Mouse (Mus musculus) intestine, postnatal 0 days (tissue): ENCODE measurements around the gene Ift81. TPM values are rescaled to one million over a fixed set of nuclear protein-coding genes. Genes with fewer than 3 reads are reported as not detected.
"Not testable (repeated sequence)": the region's sequence is repeated elsewhere in the genome, so short reads cannot be mapped to it uniquely, and the experiment has no call there.

Experiments used
- ATAC-seq: fragments of 200-750 bp; cut with Nextera tagmentation; 2 replicates; pipeline ENCODE4 v1.8.0; 2017; ENCODE audit warnings: mild to moderate bottlenecking, moderate TSS enrichment, moderate library complexity
- H3K27ac ChIP-seq: fragments of 300-500 bp; sonication (generic); 2 replicates; pipeline ENCODE4 v1.5.1; 2014; ENCODE audit warnings: mild to moderate bottlenecking, low read depth, low read length, moderate library complexity
- H3K27me3 ChIP-seq: fragments of 300-500 bp; sonication (generic); replicated peaks from 2 replicates; pipeline ENCODE4 v1.6.1; 2014; ENCODE audit warnings: low read length, mixed read lengths; ENCODE audit not compliant: control insufficient read depth, insufficient read depth
- H3K36me3 ChIP-seq: fragments of 300-500 bp; sonication (generic); 2 replicates; pipeline ENCODE4 v1.6.1; 2014; ENCODE audit warnings: mild to moderate bottlenecking, moderate library complexity; ENCODE audit not compliant: control insufficient read depth, insufficient read depth
- H3K4me1 ChIP-seq: fragments of 300-500 bp; sonication (generic); replicated peaks from 2 replicates; pipeline ENCODE4 v1.6.1; 2014; ENCODE audit warnings: antibody characterized with exemption, low read length, mixed read lengths; ENCODE audit not compliant: control insufficient read depth, insufficient read depth
- H3K4me2 ChIP-seq: fragments of 300-500 bp; sonication (generic); replicated peaks from 2 replicates; pipeline ENCODE4 v1.6.1; 2014; ENCODE audit warnings: low read depth, mild to moderate bottlenecking, moderate library complexity
- H3K4me3 ChIP-seq: fragments of 300-500 bp; sonication (generic); 2 replicates; pipeline ENCODE4 v1.5.1; 2014; ENCODE audit warnings: low read depth, low read length
- H3K9ac ChIP-seq: fragments of 300-500 bp; sonication (generic); 2 replicates; pipeline ENCODE4 v1.6.1; 2014; ENCODE audit warnings: mild to moderate bottlenecking, low read depth, low read length
- H3K9me3 ChIP-seq: fragments of 300-500 bp; sonication (generic); 2 replicates; pipeline ENCODE4 v1.6.1; 2016; ENCODE audit warnings: mixed run types; ENCODE audit not compliant: control insufficient read depth
- CTCF ChIP-seq: sonication (generic); IDR thresholded peaks from 2 replicates; pipeline ENCODE4 v1.5.1; 2016; ENCODE audit warnings: low read depth, mild to moderate bottlenecking, control low read depth, antibody characterized with exemption, moderate library complexity
- WGBS: fragments of 180-500 bp; shearing (Covaris S2); extraction: QIAGEN DNeasy Blood & Tissue Kit; methylation state at CpG from one replicate; pipeline ENCODE4 v1.1.7; 2014; 5-methylcytosine and 5-hydroxymethylcytosine counted together
- polyA plus RNA-seq: library from polyadenylated mRNA; unstranded; fragments of >200 nt; fragmentation: Nextera tagmentation; extraction: Ambion mirVana; gene quantifications from 2 replicates; pipeline ENCODE4 v1.2.1, GENCODE M21; 2015

Ift81 gene
- polyA plus RNA-seq, 1 experiment from 2014 or later: 11.7 TPM

DNA sequence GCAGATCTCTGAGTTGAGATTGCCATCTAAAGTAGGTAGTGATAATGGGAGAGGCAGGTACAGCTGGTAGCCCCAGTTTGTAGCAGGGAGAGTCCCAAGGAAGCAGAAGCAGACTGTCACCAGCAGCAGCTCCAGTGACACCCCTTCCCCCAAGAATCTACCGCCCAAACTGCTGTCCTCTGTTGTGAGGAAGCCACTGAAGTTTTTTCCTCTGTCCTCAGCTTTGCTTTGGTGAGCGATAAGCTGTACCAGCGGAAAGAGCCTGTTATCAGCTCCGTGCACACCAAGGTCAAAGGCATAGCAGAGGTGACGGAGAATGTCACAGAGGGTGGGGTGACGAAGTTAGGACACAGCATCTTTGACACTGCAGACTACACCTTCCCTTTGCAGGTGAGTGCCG, 38.2 kb upstream of the Ift81 start:
- no peak overlapping the region for H3K27ac ChIP-seq
- TF ChIP-seq CTCF: no peak
- no peaks in the 10 kb centered on the region for H3K36me3 ChIP-seq
- H3K9ac ChIP-seq: no peak overlapping the region
- 48% methylated on average over 7 of the region's 7 CpGs for WGBS
- no peak overlapping the region for H3K4me3 ChIP-seq
- H3K4me2 ChIP-seq: no peak overlapping the region
- no peaks in the 10 kb centered on the region for H3K4me1 ChIP-seq
- no peaks in the 10 kb centered on the region for H3K9me3 ChIP-seq
- no peak for ATAC-seq
- no peaks in the 10 kb centered on the region for H3K27me3 ChIP-seq

DNA sequence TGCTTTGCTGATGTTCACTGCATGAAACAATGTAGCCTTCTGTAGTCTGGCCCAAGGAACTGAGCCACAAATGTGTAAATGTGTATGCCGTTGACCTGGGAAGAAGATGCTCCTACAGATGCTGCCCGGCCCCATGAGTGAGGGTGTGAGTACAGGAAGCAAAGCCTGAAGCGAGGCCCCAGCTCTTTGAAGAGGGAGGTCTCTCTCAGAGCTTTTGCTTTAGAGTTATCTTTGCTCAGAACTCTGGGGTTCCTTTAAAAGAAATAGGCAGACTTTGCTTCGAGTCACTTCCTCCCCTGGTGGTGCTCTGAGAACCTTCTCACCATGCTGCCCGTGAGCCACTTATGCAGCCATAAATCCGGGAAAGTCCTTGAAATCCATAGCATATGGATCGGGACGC, 35.8 kb upstream of the Ift81 start:
- no peak for TF ChIP-seq CTCF
- Histone ChIP-seq H3K27ac (no peak overlapping the region), H3K4me2 (no peak overlapping the region), H3K36me3 (no peaks in the 10 kb centered on the region), H3K9ac (no peak overlapping the region), H3K4me1 (no peaks in the 10 kb centered on the region), H3K27me3 (no peaks in the 10 kb centered on the region), H3K9me3 (no peaks in the 10 kb centered on the region), H3K4me3 (no peak overlapping the region)
- 89% methylated on average over 8 of the region's 8 CpGs for WGBS
- no peak for ATAC-seq

DNA sequence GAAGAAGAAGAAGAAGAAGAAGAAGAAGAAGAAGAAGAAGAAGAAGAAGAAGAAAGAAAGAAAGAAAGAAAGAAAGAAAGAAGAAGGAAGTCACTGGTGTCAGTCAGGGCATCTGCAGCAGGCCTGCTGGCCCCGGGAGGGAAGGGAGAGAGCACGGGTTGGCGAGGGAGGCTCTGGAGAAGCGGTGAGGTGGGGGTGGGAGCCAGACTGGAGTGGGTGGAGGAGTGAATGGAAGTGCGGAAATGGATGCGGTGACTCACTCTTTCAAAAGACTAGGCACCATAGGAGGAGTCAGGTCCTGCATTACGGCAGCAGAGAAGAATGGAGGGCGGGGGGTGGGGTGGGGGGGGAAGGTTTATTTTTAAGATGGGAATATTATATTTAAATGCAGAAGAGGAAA, 34.9 kb upstream of the Ift81 start:
- Histone ChIP-seq H3K27ac (no peak overlapping the region), H3K4me1 (no peaks in the 10 kb centered on the region), H3K9me3 (no peaks in the 10 kb centered on the region), H3K4me3 (no peak overlapping the region), H3K27me3 (no peaks in the 10 kb centered on the region), H3K9ac (no peak overlapping the region), H3K4me2 (no peak overlapping the region), H3K36me3 (no peaks in the 10 kb centered on the region)
- 83% methylated on average over 8 of the region's 8 CpGs for WGBS
- no peak for TF ChIP-seq CTCF
- ATAC-seq: no peak

DNA sequence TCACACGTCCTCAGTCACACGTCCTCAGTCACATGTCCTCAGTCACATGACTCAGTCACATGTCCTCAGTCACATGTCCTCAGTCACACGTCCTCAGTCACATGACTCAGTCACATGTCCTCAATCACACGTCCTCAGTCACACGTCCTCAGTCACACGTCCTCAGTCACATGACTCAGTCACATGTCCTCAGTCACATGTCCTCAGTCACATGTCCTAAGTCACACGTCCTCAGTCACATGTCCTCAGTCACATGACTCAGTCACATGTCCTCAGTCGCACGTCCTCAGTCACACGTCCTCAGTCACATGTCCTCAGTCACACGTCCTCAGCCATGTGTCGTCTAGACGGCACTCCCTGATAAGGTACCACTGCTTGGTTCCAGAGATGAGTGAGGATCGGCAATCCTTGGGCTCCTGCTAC, 33.6 kb upstream of the Ift81 start:
- not testable (repeated sequence) for H3K9ac ChIP-seq, H3K27ac ChIP-seq, H3K9me3 ChIP-seq, H3K4me2 ChIP-seq, H3K4me3 ChIP-seq, H3K36me3 ChIP-seq, H3K4me1 ChIP-seq, H3K27me3 ChIP-seq, ATAC-seq
- WGBS: 91% methylated on average over 13 of the region's 14 CpGs

DNA sequence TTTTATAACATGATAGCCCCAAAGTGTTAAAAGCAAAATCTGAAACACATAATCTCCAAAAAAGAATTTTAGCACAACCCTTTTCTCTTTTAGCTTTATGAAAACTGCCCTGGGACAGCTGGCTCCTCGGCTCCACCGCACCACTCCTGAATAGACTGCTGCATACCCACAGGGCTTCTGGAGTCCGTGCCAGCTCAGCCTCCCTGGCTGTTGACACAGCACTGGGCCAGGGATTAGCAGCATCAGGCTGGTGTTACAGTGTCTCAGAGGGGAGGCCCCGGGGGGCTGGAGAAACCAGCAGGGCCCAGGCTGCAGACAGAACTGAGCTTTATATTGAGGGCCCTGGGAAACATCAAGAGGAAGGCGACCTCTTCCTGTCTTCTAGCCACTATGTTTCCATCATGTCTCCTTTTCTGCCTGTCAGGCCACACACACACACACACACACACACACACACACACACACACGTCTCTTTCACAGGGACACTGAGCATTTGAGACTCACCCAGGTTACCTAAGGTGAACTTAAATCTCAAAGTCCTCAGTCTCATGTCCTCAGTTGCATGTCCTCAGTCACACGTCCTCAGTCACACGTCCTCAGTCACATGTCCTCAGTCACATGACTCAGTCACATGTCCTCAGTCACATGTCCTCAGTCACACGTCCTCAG, 33.1 kb upstream of the Ift81 start:
- Histone ChIP-seq H3K9me3 (no peaks in the 10 kb centered on the region), H3K9ac (no peak overlapping the region), H3K4me3 (no peak overlapping the region), H3K27ac (no peak overlapping the region), H3K27me3 (no peaks in the 10 kb centered on the region), H3K36me3 (no peaks in the 10 kb centered on the region), H3K4me1 (no peaks in the 10 kb centered on the region), H3K4me2 (no peak overlapping the region)
- WGBS: 55% methylated on average over 8 of the region's 9 CpGs
- TF ChIP-seq CTCF: no peak
- no peak for ATAC-seq

DNA sequence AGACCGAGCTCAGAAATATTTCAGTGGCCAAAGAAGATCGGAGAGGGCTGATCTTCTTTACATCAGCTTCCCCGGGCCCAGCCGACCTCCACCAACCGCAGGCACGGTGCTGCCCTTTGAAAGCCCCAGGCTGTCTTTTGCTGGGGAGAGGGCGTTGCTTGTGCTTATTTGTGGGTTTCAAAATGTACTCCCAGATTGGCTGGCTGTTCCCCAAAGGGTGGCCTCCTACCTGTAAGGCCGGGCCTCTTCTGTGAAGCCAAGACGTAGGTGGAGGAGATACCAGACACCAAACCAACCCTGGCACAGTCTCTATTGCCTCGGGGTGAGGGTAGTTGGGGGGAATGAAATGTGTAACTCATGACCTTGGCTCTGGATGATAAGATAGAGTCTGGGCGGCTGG, 31.7 kb upstream of the Ift81 start:
- Histone ChIP-seq H3K4me2 (no peak overlapping the region), H3K27me3 (no peaks in the 10 kb centered on the region), H3K9ac (no peak overlapping the region), H3K4me1 (no peaks in the 10 kb centered on the region), H3K4me3 (no peak overlapping the region), H3K36me3 (no peaks in the 10 kb centered on the region), H3K27ac (no peak overlapping the region), H3K9me3 (no peaks in the 10 kb centered on the region)
- no peak for TF ChIP-seq CTCF
- ATAC-seq: no peak
- 81% methylated on average over 11 of the region's 11 CpGs for WGBS

DNA sequence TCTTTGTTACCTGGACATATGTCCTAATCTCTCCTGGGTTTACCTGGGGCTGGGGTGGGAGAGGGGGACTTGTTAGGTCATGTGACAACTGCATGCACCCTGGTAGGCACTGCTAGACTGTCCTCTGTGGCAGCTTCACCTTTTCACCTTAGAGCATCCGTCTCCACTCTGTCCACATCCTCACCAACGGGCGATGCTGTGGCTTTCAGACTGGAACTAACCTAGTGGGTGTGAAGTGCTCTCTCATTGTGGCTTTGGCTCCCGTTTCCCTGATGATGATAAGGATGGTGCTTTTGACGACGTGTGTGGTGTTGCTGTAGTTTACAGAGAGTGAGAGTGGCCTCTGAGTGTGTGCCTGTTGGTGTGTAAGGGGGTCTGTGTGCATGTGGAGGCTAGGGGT, 31.0 kb upstream of the Ift81 start:
- Histone ChIP-seq H3K4me3 (no peak overlapping the region), H3K9me3 (no peaks in the 10 kb centered on the region), H3K9ac (no peak overlapping the region), H3K4me1 (no peaks in the 10 kb centered on the region), H3K27ac (no peak overlapping the region), H3K4me2 (no peak overlapping the region), H3K36me3 (no peaks in the 10 kb centered on the region), H3K27me3 (no peaks in the 10 kb centered on the region)
- ATAC-seq: no peak
- TF ChIP-seq CTCF: no peak
- 72% methylated on average over 6 of the region's 6 CpGs for WGBS
